Mouse (Mus musculus) CD8-positive naive resting alpha-beta T cell, adult 2 months (primary cell): ENCODE measurements around the gene Ccdc134.

Experiments used
- DNase-seq, 2 experiments: peaks; one replicate each; pipeline ENCODE4 v3.0.0; 2022; ENCODE audit warnings: low read depth in 2 of 2, low spot score in 2 of 2

Ccdc134 gene

DNA sequence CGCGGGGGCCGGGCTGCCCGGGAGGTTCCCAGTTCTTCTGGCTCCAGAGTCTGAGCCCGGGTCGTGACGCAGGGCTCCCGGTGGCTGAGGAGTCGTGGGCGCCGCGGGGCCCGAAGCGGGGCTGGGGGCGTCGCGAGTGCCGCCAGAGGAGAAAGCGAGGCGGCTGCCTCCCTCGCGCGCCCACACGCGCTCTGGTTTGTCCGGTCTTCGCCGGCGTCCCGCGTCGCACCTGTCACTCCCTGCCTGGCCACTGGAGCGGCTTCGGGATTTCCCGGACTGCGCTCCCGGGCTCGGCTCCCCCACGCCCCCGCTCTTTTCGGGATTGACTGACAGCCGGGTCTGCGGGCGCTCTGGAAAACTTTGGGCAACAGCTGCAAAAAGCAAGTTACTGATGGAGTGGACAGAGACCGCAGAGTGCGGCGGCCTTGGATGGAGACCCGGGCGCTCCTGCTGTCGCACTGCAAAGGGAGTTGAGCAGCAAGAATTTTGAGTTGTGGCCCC, 19.9 kb downstream of the Ccdc134 start:
- peak in 1 of 2 experiments; percentile 24 for DNase-seq

DNA sequence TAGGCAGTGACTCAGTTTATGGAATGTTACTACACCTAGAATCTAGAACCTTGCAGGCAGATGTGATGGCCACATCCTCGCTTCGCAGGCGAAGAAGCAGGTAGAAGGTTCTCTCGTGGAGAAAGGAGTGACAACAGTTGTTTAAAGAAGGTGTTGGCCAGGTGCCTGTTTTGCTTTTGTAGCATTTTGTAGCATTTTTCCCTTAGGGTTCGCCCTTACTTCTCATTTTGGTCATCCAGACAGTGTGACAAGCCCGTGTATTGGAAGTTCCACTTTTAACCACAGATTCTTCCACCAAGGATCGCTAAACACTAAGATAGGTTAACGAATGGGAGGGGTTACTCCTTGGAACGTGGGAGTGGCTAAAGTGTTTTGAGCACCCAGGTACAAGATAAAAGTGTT, 20.8 kb downstream of the Ccdc134 start:
- DNase-seq: no peak

DNA sequence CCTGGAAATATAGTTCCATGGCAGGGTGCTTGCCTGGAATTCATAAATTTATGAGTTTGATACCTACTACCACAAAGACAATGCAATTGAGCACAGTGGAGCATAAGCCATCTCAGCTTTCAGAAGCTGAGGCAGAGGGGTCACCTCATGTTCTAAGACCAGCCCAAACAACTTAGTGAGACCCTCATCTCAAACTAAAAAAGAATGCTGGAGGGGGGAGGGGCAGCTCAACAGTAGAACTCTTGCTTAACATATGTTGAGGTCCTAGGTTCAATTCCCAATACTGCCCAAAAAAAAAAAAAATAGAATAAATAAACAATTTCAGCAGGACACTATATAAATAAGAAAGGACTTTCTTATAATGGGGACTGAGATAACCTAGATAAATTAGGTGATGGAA, 22.3 kb downstream of the Ccdc134 start:
- DNase-seq: no peak

DNA sequence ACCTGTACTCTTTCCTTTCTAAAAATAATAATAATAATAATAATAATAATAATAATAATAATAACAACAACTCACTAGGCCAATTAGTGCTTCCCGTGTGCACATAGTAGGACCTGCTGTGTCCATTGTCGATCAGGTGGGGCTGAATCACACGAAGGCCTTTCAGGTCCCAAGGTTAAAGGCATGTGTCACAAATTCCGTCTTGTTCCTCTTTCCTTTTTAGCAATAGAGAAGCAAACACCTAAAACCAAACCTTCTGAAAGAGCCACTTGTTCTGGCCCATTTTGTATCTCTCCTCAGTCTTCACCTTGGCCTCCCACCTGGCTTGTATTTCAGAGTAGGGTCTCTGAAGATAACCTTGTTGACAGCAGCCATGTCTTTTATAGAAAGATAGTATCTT, 23.5 kb downstream of the Ccdc134 start:
- no peak for DNase-seq

DNA sequence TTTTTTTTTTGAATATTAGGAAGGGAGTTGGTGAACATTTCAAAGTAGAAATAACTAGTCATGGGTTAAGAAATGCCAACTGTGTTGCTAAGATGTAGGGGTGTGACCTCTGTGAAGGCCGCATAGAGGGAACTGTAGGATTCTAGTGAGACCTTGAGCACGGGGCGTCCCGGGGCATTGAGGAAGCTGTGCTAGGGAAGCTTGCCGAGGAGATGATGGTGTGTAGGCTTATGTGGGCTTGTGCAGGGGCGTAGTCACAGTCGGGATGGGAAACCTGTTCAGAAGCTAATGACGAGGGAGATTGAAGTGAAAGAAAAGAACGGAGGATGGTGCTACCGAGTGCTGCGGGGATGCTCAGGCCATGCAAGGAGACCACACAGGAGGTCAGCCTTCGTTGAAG, 24.3 kb downstream of the Ccdc134 start:
- DNase-seq: no peak

DNA sequence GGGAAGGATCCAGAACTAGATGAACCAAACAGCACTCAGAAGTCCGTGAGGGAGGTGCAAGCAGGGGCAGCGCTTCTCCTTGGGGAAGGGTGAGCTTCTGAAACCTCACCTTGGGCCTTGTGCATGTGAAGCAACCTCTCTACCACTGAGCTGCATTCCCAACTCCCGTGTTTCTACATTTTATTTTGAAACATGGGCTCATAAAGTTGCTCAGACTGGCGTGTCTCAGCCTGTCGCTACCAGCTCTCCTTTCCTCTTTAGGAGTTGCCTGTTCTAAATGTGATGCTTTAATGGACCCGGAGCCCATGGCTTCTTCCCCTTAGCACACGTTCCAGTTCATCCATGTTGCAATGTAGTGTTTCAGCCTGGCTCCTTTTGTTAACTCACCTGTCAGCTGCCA, 24.7 kb downstream of the Ccdc134 start:
- no peak for DNase-seq

DNA sequence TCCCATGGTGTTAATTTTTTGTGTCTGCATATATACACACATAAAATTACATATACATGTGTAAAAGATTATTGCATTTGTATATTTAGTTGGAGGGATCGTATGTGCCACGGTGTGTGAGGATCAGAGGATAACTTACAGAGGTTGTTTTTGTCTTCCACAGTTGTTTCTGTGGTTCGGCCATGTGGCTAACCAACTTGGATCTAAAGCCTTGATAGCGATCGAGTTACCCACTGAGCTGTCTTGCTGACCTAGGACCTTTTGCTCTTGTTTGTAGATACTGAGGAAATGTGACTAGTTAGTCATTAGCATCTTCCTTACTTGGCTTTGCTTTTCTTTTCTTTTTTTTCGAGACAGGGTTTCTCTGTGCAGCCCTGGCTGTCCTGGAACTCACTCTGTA, 28.6 kb downstream of the Ccdc134 start:
- no peak for DNase-seq

DNA sequence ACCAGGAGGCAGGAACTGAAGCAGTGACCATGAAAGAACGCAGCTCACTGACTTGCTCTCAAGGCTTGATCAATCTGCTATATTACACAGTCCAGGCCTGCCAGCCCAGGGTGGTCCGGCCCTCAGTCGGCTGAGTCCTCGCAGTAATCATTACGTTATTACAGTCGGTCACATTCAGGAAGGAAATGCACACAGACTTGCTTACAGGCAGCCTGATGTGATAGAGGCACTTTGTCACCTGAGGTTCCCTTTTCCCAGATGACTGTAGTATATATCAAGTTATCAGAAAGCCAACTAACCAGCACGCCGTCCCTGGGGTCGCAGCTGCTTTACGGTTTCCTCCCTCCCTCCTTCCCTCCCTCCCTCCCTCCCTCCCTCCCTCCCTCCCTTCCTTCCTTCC, 29.2 kb downstream of the Ccdc134 start:
- DNase-seq: no peak

DNA sequence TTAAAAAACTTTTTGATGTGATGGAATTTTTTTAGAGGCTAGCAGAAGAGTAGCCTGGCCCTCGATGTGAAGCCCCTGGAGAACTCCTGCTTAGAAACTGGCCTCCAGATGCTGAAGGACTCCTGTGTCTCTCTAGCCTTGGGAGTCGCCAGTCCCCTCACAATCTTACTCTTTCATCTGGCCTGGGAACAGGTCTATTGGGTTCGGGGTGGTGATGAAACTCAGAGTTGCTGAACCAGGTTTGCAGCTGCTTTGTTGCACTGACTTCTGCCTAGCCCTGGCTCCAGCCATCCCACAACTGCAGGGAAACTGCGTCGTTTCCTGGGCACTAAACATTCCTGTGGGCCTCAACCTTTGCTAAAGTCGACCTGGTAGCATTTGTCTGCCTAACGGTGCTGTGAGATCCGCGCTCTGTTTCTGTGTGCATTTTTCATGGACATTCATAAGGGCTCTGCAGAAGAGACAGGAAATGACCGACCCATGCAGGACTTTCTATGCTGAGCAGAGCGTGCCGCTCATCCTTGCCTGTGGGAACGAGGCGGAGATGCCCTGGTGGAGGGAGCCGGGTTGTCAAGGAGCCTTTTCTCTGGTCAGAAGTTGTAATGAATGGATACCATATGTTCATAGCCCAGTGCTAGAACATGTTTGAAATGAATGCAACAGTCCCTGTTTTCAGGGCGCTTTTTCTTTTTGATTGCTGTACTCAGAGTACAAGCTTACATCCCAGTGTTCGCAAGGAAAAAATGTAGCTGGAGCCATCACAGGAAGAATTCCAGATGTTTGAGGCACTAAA, 30.7 kb downstream of the Ccdc134 start:
- no peak for DNase-seq

DNA sequence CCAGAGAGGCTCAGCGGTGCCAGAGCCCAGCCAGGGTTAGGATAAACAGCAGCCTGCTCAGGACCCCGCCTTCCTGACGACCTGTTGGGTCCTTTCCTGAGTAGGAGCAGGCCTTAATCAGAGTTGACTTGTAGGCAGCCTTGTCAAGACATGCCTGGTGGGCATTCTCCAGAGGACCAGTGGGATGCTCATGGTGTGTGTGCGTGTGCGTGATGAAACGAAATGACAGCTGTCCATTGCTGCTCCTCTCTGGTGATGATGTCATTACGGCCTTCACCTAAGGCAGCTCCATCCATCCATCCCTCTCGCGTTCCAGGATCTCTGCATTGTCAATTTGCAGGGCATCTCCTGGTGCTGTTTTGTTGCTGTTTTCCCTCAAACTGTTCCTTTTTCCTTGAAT, 31.7 kb downstream of the Ccdc134 start:
- DNase-seq: no peak

DNA sequence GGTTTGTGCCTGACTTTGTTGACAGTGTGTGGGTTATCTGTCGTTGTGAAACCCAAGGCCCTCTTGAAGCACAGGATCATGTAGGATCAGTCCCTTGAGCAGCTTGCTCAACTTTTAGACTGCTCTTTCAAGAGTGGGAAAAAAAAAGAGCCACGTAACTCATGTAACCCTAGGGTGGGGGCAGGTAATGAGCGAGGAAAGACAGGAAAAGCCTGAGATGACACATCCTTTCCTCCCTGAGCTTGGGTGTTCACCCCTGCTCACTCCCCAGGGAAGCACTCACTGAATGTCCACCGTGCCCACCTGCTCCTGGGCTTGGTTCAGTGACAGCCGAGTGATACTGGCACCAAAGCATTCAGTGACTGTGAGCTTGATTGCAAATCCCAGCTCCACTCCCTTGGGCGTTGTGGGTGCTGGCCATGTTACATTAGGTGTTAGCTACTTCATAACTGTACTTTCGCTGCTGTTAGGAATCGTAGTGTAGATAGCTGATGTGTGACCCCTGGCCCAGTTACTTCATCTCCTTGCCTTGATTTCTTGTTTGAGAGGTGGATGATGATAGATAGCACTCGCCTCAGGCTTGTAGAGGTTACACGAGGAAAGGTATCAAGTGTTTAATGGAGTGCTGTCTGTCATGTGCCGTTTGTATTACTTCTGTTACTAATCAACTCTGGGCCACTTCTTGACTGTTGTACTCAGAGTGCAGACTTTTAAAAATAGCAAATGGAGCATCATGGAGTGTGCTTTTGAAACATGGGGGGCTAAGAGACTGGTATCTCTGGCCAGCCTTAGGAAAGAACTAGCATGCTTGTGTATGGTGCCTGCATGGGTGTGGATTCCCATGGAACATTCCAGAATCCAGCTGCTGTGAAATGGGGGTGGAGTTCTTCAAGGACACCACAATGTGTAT, 33.3 kb downstream of the Ccdc134 start:
- no peak for DNase-seq

DNA sequence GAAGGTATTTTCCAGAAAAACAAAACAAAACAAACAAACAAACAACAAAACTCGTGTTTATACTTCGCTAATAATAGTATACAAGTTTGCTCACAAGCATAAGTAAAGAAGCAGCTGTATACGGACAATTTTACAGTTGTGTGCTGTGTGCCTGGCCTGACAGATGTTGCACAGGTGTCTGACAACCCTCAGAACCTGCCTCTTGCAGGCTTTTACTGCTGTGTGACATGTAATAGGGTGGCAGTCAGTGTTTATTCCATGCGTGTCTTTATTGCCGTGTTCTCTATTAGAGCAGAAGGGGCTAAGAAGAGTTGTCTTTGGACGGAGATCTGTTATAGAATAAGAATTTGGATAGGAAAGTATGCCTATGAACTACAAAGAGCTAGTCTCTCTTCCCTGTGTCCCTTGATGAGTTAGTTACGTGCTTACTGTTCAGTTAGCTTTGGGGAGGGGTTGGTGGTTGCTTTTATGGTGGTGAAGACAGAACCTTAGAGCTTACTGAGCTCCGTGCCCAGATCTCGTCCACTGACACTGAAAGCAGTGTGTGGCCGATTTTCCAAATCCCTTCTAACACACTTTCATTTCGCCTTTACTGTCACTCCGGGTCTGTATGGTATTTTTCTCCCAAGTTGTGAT, 34.4 kb downstream of the Ccdc134 start:
- no peak for DNase-seq

DNA sequence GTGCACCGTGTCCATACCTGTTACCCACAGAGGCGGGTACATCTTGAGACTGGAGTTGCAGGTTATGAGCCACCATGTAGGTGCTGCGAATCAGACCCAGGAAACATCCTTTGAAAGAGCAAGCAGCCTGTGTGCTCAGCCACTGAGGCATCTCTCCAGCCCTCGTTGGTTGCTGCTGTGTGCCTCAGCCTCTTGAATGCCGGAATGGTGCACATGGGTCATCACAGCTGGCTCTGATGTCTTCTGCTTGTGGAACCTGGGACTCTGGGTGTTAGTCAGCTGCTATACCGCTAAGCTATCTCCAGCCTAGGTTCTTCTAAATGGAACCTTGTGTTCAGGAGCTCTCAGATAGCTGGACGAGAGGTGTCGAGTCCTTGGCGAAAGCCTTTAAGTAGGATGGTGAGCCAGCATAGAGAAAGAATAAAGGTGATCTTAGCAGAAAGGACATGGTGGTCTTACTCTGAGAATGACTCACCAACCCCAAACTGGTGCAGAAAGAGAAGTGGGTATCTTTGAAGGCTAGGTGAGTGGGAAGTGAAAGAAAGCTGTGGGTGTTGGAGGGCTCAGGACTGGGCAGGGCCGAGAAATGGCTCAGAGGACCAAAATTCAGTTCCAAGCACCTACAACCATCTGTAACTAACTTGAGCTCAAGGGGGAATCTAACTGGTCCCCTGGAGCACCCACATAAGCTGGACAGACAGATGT, 35.8 kb downstream of the Ccdc134 start:
- no peak for DNase-seq

DNA sequence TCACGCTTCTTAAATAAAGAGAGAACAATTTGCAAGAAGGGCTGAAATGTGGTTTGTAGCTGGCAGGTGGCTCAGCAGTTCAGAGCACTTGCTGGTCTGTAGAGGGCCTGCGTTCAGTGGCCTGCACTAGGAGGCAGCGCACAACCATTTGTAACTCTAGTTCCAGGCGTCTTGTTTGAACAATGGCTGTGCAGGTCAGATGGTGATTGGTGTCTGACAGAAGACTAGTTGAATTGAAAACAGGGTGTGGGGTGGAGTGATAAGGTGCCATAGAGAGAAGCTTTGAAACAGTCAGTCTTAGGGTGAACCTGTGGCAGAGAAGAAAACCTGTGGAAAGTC, 36.3 kb downstream of the Ccdc134 start:
- no peak for DNase-seq

DNA sequence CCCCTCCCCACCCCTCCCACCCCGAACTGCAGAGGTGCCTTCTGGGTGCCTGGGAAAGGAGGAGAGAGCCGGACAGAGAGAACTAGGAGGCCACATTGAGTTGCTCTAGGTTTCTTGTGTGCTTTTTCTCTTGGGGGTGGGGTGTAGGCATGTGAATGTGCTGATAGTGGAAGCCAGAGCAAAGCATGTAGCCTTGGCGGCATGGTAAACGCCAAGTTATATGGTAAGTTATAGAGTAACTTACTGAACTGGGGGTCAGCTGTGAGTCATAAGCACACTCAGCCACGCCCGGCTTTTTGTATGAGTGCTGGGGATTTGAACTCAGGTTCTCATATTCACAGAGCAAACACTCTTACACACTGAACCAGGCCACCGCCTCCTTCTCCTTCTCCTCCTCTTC, 36.8 kb downstream of the Ccdc134 start:
- no peak for DNase-seq

DNA sequence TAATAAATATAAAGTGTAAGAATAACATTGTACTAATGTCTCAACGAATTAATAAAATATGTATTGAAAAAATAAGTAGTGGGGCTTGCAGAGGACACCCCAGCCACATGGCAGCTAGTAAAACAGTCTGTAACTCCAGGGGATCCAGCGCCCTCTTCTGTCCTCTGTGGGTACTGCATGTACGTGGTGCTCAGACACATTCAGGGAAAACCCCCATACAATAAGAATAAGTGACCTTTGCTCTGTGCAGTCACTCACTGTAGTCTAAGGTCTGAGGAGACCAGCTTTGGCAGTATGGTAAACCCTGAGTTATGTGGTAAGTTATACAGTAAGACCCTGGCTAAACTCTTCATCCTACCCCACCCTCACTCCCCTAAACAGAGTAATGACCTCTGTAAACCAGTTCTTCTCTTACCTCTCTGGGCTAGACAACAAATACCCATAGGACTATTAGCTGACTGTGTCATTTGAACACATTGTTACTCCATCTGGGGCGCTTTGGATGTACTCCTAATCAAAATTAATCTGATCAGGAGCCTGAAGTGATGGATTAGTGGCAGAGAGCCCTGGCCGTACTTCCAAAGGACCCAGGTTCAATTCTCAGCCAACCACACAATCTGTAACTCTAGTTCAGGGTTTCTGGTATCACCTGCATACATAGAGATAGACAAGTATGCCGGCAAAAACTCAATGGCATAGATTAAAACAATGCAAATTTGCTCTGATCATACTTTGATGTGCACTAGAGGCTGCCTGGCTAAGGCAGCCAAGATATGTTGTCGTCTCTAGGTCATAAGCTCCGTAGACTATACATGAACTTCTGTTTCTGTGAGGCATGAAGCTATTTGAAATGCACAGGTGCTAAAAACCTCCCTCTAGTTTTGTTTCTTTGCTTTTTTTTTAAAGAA, 37.9 kb downstream of the Ccdc134 start:
- DNase-seq: peak; percentile 87 to 94

DNA sequence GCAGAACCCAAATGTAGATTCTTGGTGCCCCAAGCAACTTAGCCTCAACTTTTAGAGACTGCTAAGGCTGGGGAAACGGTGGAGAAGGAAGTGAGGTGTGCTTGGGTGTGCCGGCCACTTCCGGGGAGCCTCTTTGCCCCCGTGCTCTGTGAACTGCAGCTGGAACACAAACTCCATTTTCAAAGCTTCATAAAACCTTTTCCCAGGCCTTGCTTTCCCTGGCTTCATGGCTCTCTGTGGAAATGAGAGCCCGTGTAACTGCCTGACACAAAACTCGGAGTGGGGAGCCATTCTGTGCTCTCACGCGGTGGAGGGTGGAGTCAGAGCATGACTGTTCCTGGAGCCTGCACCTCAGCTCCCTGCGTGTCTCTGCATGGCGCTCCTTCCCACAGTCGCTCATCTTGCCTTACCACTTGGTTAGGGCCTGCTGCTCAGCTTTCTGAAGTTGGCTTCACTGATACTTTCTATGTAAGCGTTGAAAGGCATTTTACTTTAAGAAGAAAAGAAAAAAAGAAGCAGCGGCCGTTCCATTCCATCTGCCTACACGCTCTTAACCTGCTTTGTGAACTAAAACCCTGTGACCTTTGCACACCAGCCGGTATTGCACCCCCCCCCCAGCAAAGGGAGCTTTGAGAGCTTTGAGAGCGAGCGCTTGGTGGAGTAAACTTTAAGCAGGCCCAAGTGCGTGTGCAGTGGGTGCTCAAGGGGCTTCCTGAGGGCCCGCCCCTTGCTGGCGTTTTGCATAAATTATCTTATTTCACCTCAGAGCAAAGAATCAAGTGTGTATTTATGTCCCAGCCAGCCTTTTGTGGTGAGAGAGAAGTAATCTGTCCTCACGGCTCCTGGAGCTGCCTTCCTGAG, 38.7 kb downstream of the Ccdc134 start:
- peak; percentile 59 to 65 for DNase-seq

DNA sequence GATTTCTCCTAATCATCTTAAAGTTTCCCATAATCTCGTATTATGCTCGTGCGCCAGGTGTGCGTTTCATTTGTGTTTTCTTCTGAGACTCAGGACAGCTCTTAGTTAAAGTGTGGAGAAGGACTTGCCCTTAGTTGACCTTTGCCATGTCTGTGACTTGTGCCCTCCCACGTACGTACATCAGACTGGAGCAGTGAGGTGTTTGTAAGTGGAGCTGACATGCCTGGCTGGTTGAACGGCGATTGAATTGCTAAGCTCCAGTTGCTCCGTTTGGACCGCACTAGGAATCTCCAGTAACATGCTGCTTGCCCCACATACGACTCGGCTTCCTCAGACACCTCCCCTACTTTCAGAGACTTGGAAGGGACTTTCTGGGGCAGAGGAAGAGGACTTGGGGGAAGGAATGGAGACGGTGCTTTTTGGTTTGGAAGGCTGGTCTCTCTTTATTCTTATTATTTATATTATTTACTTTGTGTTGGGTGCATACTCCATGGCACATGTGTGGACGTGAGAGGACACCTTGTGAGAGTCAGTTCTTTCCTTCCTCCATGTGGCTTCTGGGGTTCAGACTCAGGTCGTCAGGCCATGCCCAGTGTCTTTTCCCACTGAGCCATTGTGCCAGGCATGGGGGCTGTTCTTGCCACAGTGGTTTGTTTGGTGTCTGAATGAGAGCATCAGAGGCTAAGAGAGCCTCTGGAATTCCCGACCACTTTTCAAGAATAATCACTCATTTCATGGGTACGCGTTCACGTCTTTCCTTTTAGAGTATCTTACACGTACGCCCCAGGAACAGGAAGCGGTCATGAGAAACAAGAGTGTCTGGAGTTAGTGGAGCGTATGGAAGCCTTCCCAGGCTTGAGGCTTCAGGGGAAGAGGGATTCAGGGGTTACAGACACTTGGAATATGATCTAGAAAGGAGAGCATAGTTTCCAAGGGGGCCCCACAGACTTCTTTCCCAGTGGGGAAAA, 39.8 kb downstream of the Ccdc134 start:
- no peak for DNase-seq
